Mouse (Mus musculus) forebrain, embryonic 11.5 days (tissue): ENCODE measurements around the gene Pcgf3. TPM values are rescaled to one million over a fixed set of nuclear protein-coding genes. Genes with fewer than 3 reads are reported as not detected.

Source experiments
- ATAC-seq: fragments of 200-750 bp; cut with Nextera tagmentation; replicated peaks from 2 replicates; pipeline ENCODE4 v1.8.0; 2017; ENCODE audit warnings: moderate TSS enrichment; ENCODE audit not compliant: low FRiP score
- DNase-seq: peaks from one replicate; pipeline ENCODE4 v3.0.0-alpha.2; 2017; ENCODE audit warnings: low spot score
- H3K27ac ChIP-seq: fragments of 300-500 bp; sonication (generic); 2 replicates; pipeline ENCODE4 v1.5.1; 2014; ENCODE audit warnings: low read depth, low read length
- H3K27me3 ChIP-seq: fragments of 300-500 bp; sonication (generic); 2 replicates; pipeline ENCODE4 v1.6.1; 2014; ENCODE audit warnings: mild to moderate bottlenecking, low read length, mixed read lengths; ENCODE audit not compliant: control insufficient read depth, insufficient read depth
- H3K36me3 ChIP-seq: fragments of 300-500 bp; sonication (generic); 2 replicates; pipeline ENCODE4 v1.6.1; 2014; ENCODE audit warnings: mild to moderate bottlenecking, low read length, moderate library complexity, mixed read lengths; ENCODE audit not compliant: control insufficient read depth, insufficient read depth
- H3K4me1 ChIP-seq: fragments of 300-500 bp; sonication (generic); replicated peaks from 2 replicates; pipeline ENCODE4 v1.6.1; 2014; ENCODE audit warnings: low read length, mixed read lengths; ENCODE audit not compliant: control insufficient read depth, insufficient read depth
- H3K4me2 ChIP-seq: fragments of 300-500 bp; sonication (generic); 2 replicates; pipeline ENCODE4 v1.6.1; 2014; ENCODE audit warnings: low read depth, mild to moderate bottlenecking, low read length, moderate library complexity, mixed read lengths; ENCODE audit not compliant: severe bottlenecking
- H3K4me3 ChIP-seq: fragments of 300-500 bp; sonication (generic); 2 replicates; pipeline ENCODE4 v1.5.1; 2014; ENCODE audit warnings: low read depth, low read length
- H3K9ac ChIP-seq: fragments of 300-500 bp; sonication (generic); 2 replicates; pipeline ENCODE4 v1.6.1; 2014; ENCODE audit warnings: low read length
- H3K9me3 ChIP-seq: fragments of 300-500 bp; sonication (generic); 2 replicates; pipeline ENCODE4 v1.6.1; 2016; ENCODE audit warnings: low read length, mixed read lengths; ENCODE audit not compliant: control insufficient read depth
- WGBS: fragments of 180-500 bp; shearing (Covaris S2); extraction: QIAGEN DNeasy Blood & Tissue Kit; methylation state at CpG from one replicate; pipeline ENCODE4 v1.1.7; 2014; 5-methylcytosine and 5-hydroxymethylcytosine counted together
- polyA plus RNA-seq: library from polyadenylated mRNA; unstranded; fragments of >200 nt; fragmentation: Nextera tagmentation; extraction: Ambion mirVana; gene quantifications from 2 replicates; pipeline ENCODE4 v1.2.1, GENCODE M21; 2014

Pcgf3 gene
- polyA plus RNA-seq, 1 experiment from 2014 or later, result 30.4 TPM

DNA sequence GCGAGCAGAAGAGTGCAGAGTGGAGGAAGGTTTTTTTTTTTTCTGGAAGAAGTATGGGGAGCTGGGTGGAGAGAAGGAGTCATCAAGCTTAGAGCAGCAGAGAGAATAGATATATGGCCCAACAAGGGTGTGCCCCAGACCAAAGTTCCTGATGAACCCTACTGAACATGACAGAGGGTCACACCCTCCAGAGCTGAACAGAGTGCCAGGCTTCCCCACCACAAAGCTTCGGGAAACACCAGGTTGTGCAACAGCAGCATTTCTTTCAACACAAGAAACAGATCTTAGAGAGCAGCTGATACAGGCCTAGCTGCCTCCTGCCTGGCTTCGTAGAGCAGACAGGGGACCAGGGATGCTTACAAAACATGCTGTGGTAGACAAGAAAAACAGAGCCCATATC, 14.1 kb upstream of the Pcgf3 start:
- no peak overlapping the region for H3K9ac ChIP-seq
- no peak for ATAC-seq
- H3K4me2 ChIP-seq, result no peak overlapping the region
- H3K4me3 ChIP-seq, result no peak overlapping the region
- no peaks in the 10 kb centered on the region for H3K9me3 ChIP-seq
- 0 out of 2 replicates have a peak, but pooled peaks cover 3% of the 10 kb centered on the region for H3K4me1 ChIP-seq
- no peak overlapping the region for H3K27ac ChIP-seq
- H3K27me3 ChIP-seq, result peaks cover 2% of the 10 kb centered on the region; the same call in 1 of the 2 replicates
- 90% methylated on average over 3 of the region's 3 CpGs for WGBS
- DNase-seq, result no peak
- H3K36me3 ChIP-seq, result no peaks in the 10 kb centered on the region

- no peak overlapping the region for H3K4me3 ChIP-seq
- no peaks in the 10 kb centered on the region for H3K9me3 ChIP-seq
- H3K27ac ChIP-seq, result no peak overlapping the region
- no peaks in the 10 kb centered on the region for H3K36me3 ChIP-seq
- no peak overlapping the region for H3K9ac ChIP-seq
- WGBS, result 87% methylated on average over 7 of the region's 7 CpGs
- ATAC-seq (no peak), DNase-seq (no peak)
- peaks cover 2% of the 10 kb centered on the region; the same call in 1 of the 2 replicates for H3K27me3 ChIP-seq
- no peak overlapping the region for H3K4me2 ChIP-seq
- 0 out of 2 replicates have a peak, but pooled peaks cover 3% of the 10 kb centered on the region for H3K4me1 ChIP-seq
These were observed 13.2 kb upstream of the Pcgf3 start for GRCm38 (mm10) chr5:108447857-108448256.

GRCm38 (mm10) chr5:108448785-108449668, 12.0 kb upstream of the Pcgf3 start, which contains the start of gene Mfsd7a:
TSS of gene Mfsd7a (minus strand) at chr5:108448891.
- WGBS, result 11% methylated on average over 24 of the region's 24 CpGs
- Histone ChIP-seq H3K36me3 (no peaks in the 10 kb centered on the region), H3K27me3 (peaks cover 2% of the 10 kb centered on the region; the same call in 1 of the 2 replicates), H3K9me3 (no peaks in the 10 kb centered on the region), H3K4me2 (peak within 1 kb of the TSS; percentile 58), H3K9ac (peak within 1 kb of the TSS; percentile 47), H3K27ac (no peak within 1 kb of the TSS), H3K4me3 (peak within 1 kb of the TSS; percentile 27), H3K4me1 (0 out of 2 replicates have a peak, but pooled peaks cover 3% of the 10 kb centered on the region)
- peak; percentile 83 for ATAC-seq
- peak; percentile 69 for DNase-seq

DNA sequence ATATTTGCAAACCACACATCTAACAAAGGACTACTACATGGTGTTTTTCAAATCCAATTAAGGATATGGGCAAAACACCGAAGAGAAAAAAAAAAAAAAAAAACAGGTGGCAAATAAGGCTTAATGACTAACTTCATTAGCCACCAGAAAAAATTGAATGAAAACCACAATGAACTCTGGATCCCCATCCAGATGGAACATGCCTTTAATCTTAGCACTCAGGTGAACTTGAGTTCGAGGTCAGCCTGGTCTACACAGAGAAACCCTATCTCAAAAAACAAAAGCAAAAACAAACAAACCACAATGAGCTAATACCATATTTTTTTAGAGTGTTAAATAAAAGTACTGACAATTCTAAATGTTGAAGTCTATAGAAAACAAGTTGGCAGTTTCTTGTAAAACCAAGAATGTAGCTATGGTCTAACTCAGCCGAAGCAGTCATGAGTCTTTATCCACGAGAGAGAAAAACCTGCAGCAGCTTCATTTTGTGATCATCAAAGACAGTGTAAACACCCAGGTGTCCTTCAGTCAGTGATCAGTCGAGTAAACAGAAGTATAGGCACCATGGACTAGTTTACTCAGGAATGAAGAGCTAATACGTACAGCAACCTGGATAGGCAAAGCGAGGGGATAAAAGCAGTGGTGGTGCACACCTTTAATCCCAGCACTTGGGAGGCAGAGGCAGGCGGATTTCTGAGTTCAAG, 10.0 kb upstream of the Pcgf3 start:
- Histone ChIP-seq H3K4me3 (no peak overlapping the region), H3K27me3 (peaks cover 2% of the 10 kb centered on the region; the same call in 1 of the 2 replicates), H3K36me3 (no peaks in the 10 kb centered on the region), H3K4me1 (0 out of 2 replicates have a peak, but pooled peaks cover 3% of the 10 kb centered on the region), H3K9ac (no peak overlapping the region), H3K9me3 (no peaks in the 10 kb centered on the region), H3K27ac (no peak overlapping the region), H3K4me2 (no peak overlapping the region)
- WGBS, result 83% methylated on average over 8 of the region's 8 CpGs
- no peak for ATAC-seq
- DNase-seq, result no peak

DNA sequence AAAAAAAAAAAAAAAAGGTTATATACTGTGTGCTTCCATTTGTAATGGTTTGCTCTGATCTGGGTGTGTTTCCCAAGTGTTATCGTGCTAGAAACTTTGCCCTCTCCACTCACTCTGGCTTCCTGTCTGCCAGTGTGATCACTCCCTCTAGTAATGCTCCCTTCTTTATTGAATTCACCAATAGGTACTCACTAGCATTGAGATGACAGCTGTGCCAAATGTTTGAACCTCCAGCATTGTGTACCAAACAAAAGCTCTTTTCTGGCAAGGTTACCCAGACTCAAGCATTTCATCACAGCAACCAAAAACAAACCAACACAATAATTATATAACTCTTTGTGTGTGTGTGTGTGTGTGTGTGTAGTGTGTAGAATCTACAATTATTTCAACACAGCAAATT, 9.4 kb upstream of the Pcgf3 start:
- Histone ChIP-seq H3K9me3 (no peaks in the 10 kb centered on the region), H3K4me1 (0 out of 2 replicates have a peak, but pooled peaks cover 3% of the 10 kb centered on the region), H3K27me3 (peaks cover 2% of the 10 kb centered on the region; the same call in 1 of the 2 replicates), H3K27ac (no peak overlapping the region), H3K4me3 (no peak overlapping the region), H3K4me2 (no peak overlapping the region), H3K9ac (no peak overlapping the region), H3K36me3 (no peaks in the 10 kb centered on the region)
- WGBS, result 79% methylated on average over 1 of the region's 1 CpGs
- no peak for ATAC-seq
- DNase-seq, result no peak

DNA sequence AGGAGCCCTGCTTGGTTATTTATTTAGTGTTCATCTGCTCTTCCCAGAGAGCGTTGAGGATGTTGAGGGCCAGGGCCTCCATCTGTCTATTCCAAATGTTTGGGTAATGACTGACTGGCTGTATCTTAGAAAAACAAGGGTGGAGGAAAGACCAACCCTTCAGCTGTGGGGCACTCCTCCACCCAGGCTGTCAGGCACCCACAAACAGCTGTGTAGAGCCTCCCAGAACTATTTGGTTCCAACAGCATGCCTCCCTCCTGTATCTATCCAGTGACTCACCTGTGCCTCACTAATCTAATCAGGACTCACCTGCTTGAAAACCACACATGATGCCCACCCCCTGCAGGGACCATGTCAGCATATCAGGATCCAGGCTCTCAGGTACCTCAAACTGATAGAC, 8.6 kb upstream of the Pcgf3 start:
- WGBS, result 96% methylated on average over 1 of the region's 1 CpGs
- ATAC-seq (no peak), DNase-seq (no peak)
- Histone ChIP-seq H3K4me3 (no peak overlapping the region), H3K9me3 (no peaks in the 10 kb centered on the region), H3K36me3 (no peaks in the 10 kb centered on the region), H3K4me2 (no peak overlapping the region), H3K9ac (no peak overlapping the region), H3K27me3 (peaks cover 2% of the 10 kb centered on the region; the same call in 1 of the 2 replicates), H3K4me1 (0 out of 2 replicates have a peak, but pooled peaks cover 3% of the 10 kb centered on the region), H3K27ac (no peak overlapping the region)

DNA sequence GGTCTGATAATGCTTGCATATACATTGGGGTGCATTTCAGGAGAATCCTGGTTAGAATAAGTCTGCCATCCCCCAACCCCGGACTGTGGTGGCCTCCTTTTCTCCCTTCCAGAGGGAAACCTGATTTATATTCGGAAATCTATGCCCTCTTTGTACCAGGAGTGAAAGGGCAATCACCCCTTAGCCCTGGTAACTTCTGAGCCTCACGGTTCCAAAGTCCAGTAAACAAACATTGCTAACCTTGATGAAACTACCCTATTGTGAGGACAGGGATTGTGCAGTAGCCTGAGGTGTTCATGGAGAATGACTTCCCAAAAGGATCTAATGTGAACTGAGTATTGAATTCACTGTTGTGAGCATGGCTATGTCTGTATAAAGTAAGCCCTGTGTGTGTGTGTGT, 6.9 kb upstream of the Pcgf3 start:
- Histone ChIP-seq H3K9me3 (no peaks in the 10 kb centered on the region), H3K9ac (no peak overlapping the region), H3K27ac (no peak overlapping the region), H3K4me2 (no peak overlapping the region), H3K4me1 (no peaks in the 10 kb centered on the region), H3K4me3 (no peak overlapping the region), H3K36me3 (no peaks in the 10 kb centered on the region), H3K27me3 (no peaks in the 10 kb centered on the region)
- DNase-seq (no peak), ATAC-seq (no peak)
- WGBS, result 38% methylated on average over 3 of the region's 3 CpGs

DNA sequence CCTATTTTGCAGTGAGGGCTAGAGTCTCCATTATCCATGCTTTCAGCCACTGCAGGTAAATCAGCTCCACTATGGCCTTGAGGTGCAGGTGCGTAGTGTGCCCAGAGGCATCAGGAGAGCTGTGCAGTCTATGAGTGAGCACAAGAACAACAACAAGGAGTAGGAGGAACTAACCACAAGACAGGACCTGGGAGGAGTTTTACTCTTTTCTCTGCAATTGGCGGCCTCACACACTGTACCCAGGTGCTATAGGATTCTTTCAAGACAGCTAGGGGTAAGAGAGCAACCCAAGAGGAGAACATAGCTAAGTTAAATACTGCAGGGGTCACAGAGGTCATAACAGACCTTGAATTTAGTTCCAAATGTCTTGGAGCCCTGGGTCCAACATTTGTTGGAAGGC, 2.3 kb upstream of the Pcgf3 start:
- Histone ChIP-seq H3K4me1 (peaks cover 9% of the 10 kb centered on the region), H3K4me2 (no peak overlapping the region), H3K36me3 (no peaks in the 10 kb centered on the region), H3K4me3 (no peak overlapping the region), H3K9ac (no peak overlapping the region), H3K27ac (no peak overlapping the region), H3K9me3 (no peaks in the 10 kb centered on the region), H3K27me3 (no peaks in the 10 kb centered on the region)
- DNase-seq (no peak), ATAC-seq (no peak)
- 74% methylated on average over 2 of the region's 2 CpGs for WGBS
